Mouse (Mus musculus): Measurements from ENCODE around the gene Pxmp2.

DNA sequence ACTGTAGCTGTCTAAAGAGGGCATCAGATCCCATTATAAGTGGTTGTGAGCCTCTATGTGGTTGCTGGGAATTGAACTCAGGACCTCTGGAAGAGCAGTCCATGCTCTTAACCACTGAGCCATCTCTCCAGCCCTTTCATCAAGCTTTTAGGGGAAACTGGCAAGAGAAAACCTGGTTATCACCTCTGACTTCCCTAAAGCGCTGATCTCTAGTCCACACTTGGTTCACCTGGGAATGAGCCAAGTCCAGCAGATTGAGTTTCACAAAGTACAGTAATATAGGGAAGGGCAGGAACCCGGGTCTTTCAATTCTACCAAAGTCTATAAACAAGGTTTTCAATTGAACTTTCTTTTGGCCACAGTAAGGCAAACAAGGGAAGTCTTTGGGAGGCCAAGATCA lies 4.0 kb downstream of the Pxmp2 start:
- TF ChIP-seq MAZ (IDR thresholded peaks at IDR 0.05; ENCODE audit: low read depth, low read length), result no peak
- no peak for TF ChIP-seq ZMIZ1 (IDR thresholded peaks at IDR 0.05; ENCODE audit: low read depth, low read length)
- TF ChIP-seq POLR2A (IDR thresholded peaks at IDR 0.05; ENCODE audit: low read depth, low read length), result no peak
- TF ChIP-seq MAX (IDR thresholded peaks at IDR 0.05; ENCODE audit: low read length), result no peak
- TF ChIP-seq CTCF (conservative IDR thresholded peaks at IDR 0.05 in 1 of 2, IDR thresholded peaks at IDR 0.05 in 1 of 2; ENCODE audit: low read depth in 2 of 2, low read length in 2 of 2), result no peak
